Mouse (Mus musculus) midbrain, embryonic 11.5 days (tissue): Measurements from ENCODE around the gene Flt3l. TPM values are rescaled to one million over a fixed set of nuclear protein-coding genes. Genes with fewer than 3 reads are reported as not detected.

Experiments used
- ATAC-seq: fragments of 200-750 bp; cut with Nextera tagmentation; 2 replicates; pipeline ENCODE4 v1.8.0; 2017; ENCODE audit warnings: moderate TSS enrichment, moderate library complexity; ENCODE audit not compliant: low FRiP score
- DNase-seq: peaks from one replicate; pipeline ENCODE4 v3.0.0; 2015; ENCODE audit warnings: low spot score; ENCODE audit errors: missing footprints
- H3K27ac ChIP-seq: fragments of 300-500 bp; sonication (generic); 2 replicates; pipeline ENCODE4 v1.5.1; 2014; ENCODE audit warnings: low read depth, low read length
- H3K27me3 ChIP-seq: fragments of 300-500 bp; sonication (generic); 2 replicates; pipeline ENCODE4 v1.6.1; 2014; ENCODE audit warnings: mild to moderate bottlenecking, low read length, moderate library complexity, mixed read lengths; ENCODE audit not compliant: control insufficient read depth, insufficient read depth
- H3K36me3 ChIP-seq: fragments of 300-500 bp; sonication (generic); 2 replicates; pipeline ENCODE4 v1.6.1; 2014; ENCODE audit warnings: mild to moderate bottlenecking, low read length, moderate library complexity, mixed read lengths; ENCODE audit not compliant: control insufficient read depth, insufficient read depth
- H3K4me1 ChIP-seq: fragments of 300-500 bp; sonication (generic); 2 replicates; pipeline ENCODE4 v1.6.1; 2014; ENCODE audit warnings: low read length; ENCODE audit not compliant: control insufficient read depth, insufficient read depth
- H3K4me2 ChIP-seq: fragments of 300-500 bp; sonication (generic); 2 replicates; pipeline ENCODE4 v1.6.1; 2014; ENCODE audit warnings: mild to moderate bottlenecking, moderate library complexity
- H3K4me3 ChIP-seq: fragments of 300-500 bp; sonication (generic); 2 replicates; pipeline ENCODE4 v1.5.1; 2014; ENCODE audit warnings: low read depth, low read length
- H3K9ac ChIP-seq: fragments of 300-500 bp; sonication (generic); 2 replicates; pipeline ENCODE4 v1.6.1; 2014; ENCODE audit warnings: low read length
- H3K9me3 ChIP-seq: fragments of 300-500 bp; sonication (generic); 2 replicates; pipeline ENCODE4 v1.6.1; 2016; ENCODE audit warnings: low read length; ENCODE audit not compliant: control insufficient read depth
- WGBS: fragments of 180-500 bp; shearing (Covaris S2); extraction: QIAGEN DNeasy Blood & Tissue Kit; methylation state at CpG from one replicate; pipeline ENCODE4 v1.1.7; 2014; 5-methylcytosine and 5-hydroxymethylcytosine counted together
- polyA plus RNA-seq: library from polyadenylated mRNA; unstranded; fragments of >200 nt; fragmentation: Nextera tagmentation; extraction: Ambion mirVana; gene quantifications from 2 replicates; pipeline ENCODE4 v1.2.1, GENCODE M21; 2014

The Flt3l gene
- polyA plus RNA-seq, 1 experiment from 2014 or later: 0.97 TPM

- Histone ChIP-seq H3K4me3 (no peak overlapping the region), H3K36me3 (no peaks in the 10 kb centered on the region; the same call in 1 of the 2 replicates), H3K27me3 (peaks cover 28% of the 10 kb centered on the region), H3K27ac (no peak overlapping the region), H3K4me2 (no peak overlapping the region), H3K9me3 (no peaks in the 10 kb centered on the region), H3K4me1 (peaks cover 5% of the 10 kb centered on the region), H3K9ac (no peak overlapping the region)
- ATAC-seq: no peak
- 95% methylated on average over 6 of the region's 6 CpGs for WGBS
- DNase-seq: no peak
These were observed 24.1 kb upstream of the Flt3l start for GRCm38 (mm10) chr7:45160316-45160800.

GRCm38 (mm10) chr7:45158991-45159390 lies 22.8 kb upstream of the Flt3l start:
- WGBS: 92% methylated on average over 6 of the region's 6 CpGs
- H3K36me3 ChIP-seq: no peaks in the 10 kb centered on the region; the same call in 1 of the 2 replicates
- peaks cover 6% of the 10 kb centered on the region for H3K4me1 ChIP-seq
- H3K4me2 ChIP-seq: no peak overlapping the region
- H3K4me3 ChIP-seq: no peak overlapping the region
- DNase-seq: no peak
- H3K9ac ChIP-seq: no peak overlapping the region
- H3K27me3 ChIP-seq: peaks cover 14% of the 10 kb centered on the region
- ATAC-seq: no peak
- no peaks in the 10 kb centered on the region for H3K9me3 ChIP-seq
- H3K27ac ChIP-seq: no peak overlapping the region

GRCm38 (mm10) chr7:45157459-45157858 lies 21.2 kb upstream of the Flt3l start:
- Histone ChIP-seq H3K9ac (no peak overlapping the region), H3K9me3 (no peaks in the 10 kb centered on the region), H3K36me3 (no peaks in the 10 kb centered on the region; the same call in 1 of the 2 replicates), H3K4me2 (no peak overlapping the region), H3K27ac (no peak overlapping the region), H3K4me3 (no peak overlapping the region), H3K4me1 (peaks cover 8% of the 10 kb centered on the region; the same call in 1 of the 2 replicates), H3K27me3 (no peaks in the 10 kb centered on the region)
- DNase-seq (no peak), ATAC-seq (no peak)
- WGBS: 94% methylated on average over 14 of the region's 14 CpGs

- no peak for DNase-seq
- no peak for ATAC-seq
- Histone ChIP-seq H3K9me3 (no peaks in the 10 kb centered on the region), H3K27ac (no peak overlapping the region), H3K4me3 (no peak overlapping the region), H3K4me1 (peaks cover 8% of the 10 kb centered on the region; the same call in 1 of the 2 replicates), H3K27me3 (no peaks in the 10 kb centered on the region), H3K4me2 (no peak overlapping the region), H3K9ac (no peak overlapping the region), H3K36me3 (no peaks in the 10 kb centered on the region; the same call in 1 of the 2 replicates)
- WGBS: 96% methylated on average over 15 of the region's 15 CpGs
These were observed 20.0 kb upstream of the Flt3l start for GRCm38 (mm10) chr7:45156206-45156605.

- WGBS: 80% methylated on average over 9 of the region's 9 CpGs
- Histone ChIP-seq H3K4me1 (peaks cover 8% of the 10 kb centered on the region; the same call in 1 of the 2 replicates), H3K9me3 (no peaks in the 10 kb centered on the region), H3K36me3 (no peaks in the 10 kb centered on the region; the same call in 1 of the 2 replicates), H3K27ac (no peak overlapping the region), H3K4me2 (no peak overlapping the region), H3K9ac (no peak overlapping the region), H3K4me3 (no peak overlapping the region), H3K27me3 (no peaks in the 10 kb centered on the region)
- ATAC-seq (no peak), DNase-seq (no peak)
These were observed 19.4 kb upstream of the Flt3l start for GRCm38 (mm10) chr7:45155590-45155989.

GRCm38 (mm10) chr7:45154993-45155514 lies 18.8 kb upstream of the Flt3l start:
- Histone ChIP-seq H3K27ac (no peak overlapping the region), H3K36me3 (no peaks in the 10 kb centered on the region; the same call in 1 of the 2 replicates), H3K27me3 (no peaks in the 10 kb centered on the region), H3K4me1 (peaks cover 8% of the 10 kb centered on the region; the same call in 1 of the 2 replicates), H3K9ac (no peak overlapping the region), H3K9me3 (no peaks in the 10 kb centered on the region), H3K4me3 (peak overlapping the region; percentile 56; the same call in 1 of the 2 replicates), H3K4me2 (peak overlapping the region; percentile 31)
- 84% methylated on average over 12 of the region's 12 CpGs for WGBS
- DNase-seq (peak; percentile 87), ATAC-seq (no peak; the same call in 1 of the 2 replicates)

- DNase-seq (peak; percentile 100), ATAC-seq (peak; percentile 96)
- Histone ChIP-seq H3K27me3 (no peaks in the 10 kb centered on the region), H3K9me3 (no peaks in the 10 kb centered on the region), H3K4me2 (peak within 1 kb of the TSS; percentile 73), H3K27ac (peak within 1 kb of the TSS; percentile 84), H3K4me1 (peaks cover 10% of the 10 kb centered on the region), H3K4me3 (peak within 1 kb of the TSS; percentile 56), H3K9ac (peak within 1 kb of the TSS; percentile 77), H3K36me3 (no peaks in the 10 kb centered on the region)
- 5% methylated on average over 69 of the region's 69 CpGs for WGBS
These were observed 18.1 kb upstream of the Flt3l start, which contains the start of the genes Pih1d1 and Aldh16a1 for GRCm38 (mm10) chr7:45154096-45154992. Pih1d1 (plus strand) TSS chr7:45154303. Aldh16a1 (minus strand) TSS chr7:45154584.

- ATAC-seq (no peak), DNase-seq (no peak)
- Histone ChIP-seq H3K36me3 (no peaks in the 10 kb centered on the region), H3K4me1 (peaks cover 11% of the 10 kb centered on the region), H3K9me3 (no peaks in the 10 kb centered on the region), H3K27ac (peak overlapping the region; percentile 84), H3K4me3 (peak overlapping the region; percentile 56), H3K9ac (peak overlapping the region; percentile 77), H3K27me3 (no peaks in the 10 kb centered on the region), H3K4me2 (peak overlapping the region; percentile 73)
- WGBS: 2% methylated on average over 5 of the region's 5 CpGs
These were observed 17.4 kb upstream of the Flt3l start for GRCm38 (mm10) chr7:45153586-45153985.
